Mouse (Mus musculus) limb, embryonic 14.5 days (tissue): ENCODE measurements around the gene Rgcc. TPM values are rescaled to one million over a fixed set of nuclear protein-coding genes. Genes with fewer than 3 reads are reported as not detected.

Experiments
- ATAC-seq: fragments of 200-750 bp; cut with Nextera tagmentation; 2 replicates; pipeline ENCODE4 v1.8.0; 2017; ENCODE audit warnings: low read depth, moderate number of reproducible peaks, moderate TSS enrichment; ENCODE audit not compliant: low FRiP score
- DNase-seq: peaks from one replicate; pipeline ENCODE4 v3.0.0-alpha.2; 2015; ENCODE audit warnings: low spot score
- H3K27ac ChIP-seq: fragments of 300-500 bp; sonication (generic); replicated peaks from 2 replicates; pipeline ENCODE4 v1.5.1; 2014; ENCODE audit warnings: low read depth, mild to moderate bottlenecking, low read length, moderate library complexity, mixed read lengths
- H3K27me3 ChIP-seq: fragments of 300-500 bp; sonication (generic); 2 replicates; pipeline ENCODE4 v1.6.1; 2014; ENCODE audit warnings: low read length, mixed read lengths; ENCODE audit not compliant: control insufficient read depth, insufficient read depth
- H3K36me3 ChIP-seq: fragments of 300-500 bp; sonication (generic); 2 replicates; pipeline ENCODE4 v1.6.1; 2014; ENCODE audit warnings: mild to moderate bottlenecking, low read length, moderate library complexity, mixed read lengths; ENCODE audit not compliant: control insufficient read depth, insufficient read depth
- H3K4me1 ChIP-seq: fragments of 300-500 bp; sonication (generic); 2 replicates; pipeline ENCODE4 v1.6.1; 2014; ENCODE audit warnings: antibody characterized with exemption, low read length, mixed read lengths; ENCODE audit not compliant: control insufficient read depth, insufficient read depth
- H3K4me2 ChIP-seq: fragments of 300-500 bp; sonication (generic); replicated peaks from 2 replicates; pipeline ENCODE4 v1.6.1; 2014; ENCODE audit warnings: low read depth, mild to moderate bottlenecking, low read length, moderate library complexity; ENCODE audit not compliant: severe bottlenecking
- H3K4me3 ChIP-seq: fragments of 300-500 bp; sonication (generic); replicated peaks from 2 replicates; pipeline ENCODE4 v1.5.1; 2014; ENCODE audit warnings: low read length
- H3K9ac ChIP-seq: fragments of 300-500 bp; sonication (generic); 2 replicates; pipeline ENCODE4 v1.6.1; 2014; ENCODE audit warnings: mild to moderate bottlenecking, low read depth, low read length, moderate library complexity; ENCODE audit not compliant: severe bottlenecking
- H3K9me3 ChIP-seq: fragments of 300-500 bp; sonication (generic); 2 replicates; pipeline ENCODE4 v1.6.1; 2016; ENCODE audit warnings: low read length; ENCODE audit not compliant: control insufficient read depth
- POLR2A ChIP-seq: fragments of 200-500 bp; IDR thresholded peaks from 2 replicates; pipeline ENCODE4 v1.8.0; 2012; ENCODE audit warnings: inconsistent platforms, mild to moderate bottlenecking, moderate library complexity, borderline replicate concordance; ENCODE audit not compliant: insufficient read depth, insufficient read length; ENCODE audit errors: extremely low read depth
- WGBS: fragments of 180-500 bp; shearing (Covaris S2); extraction: QIAGEN DNeasy Blood & Tissue Kit; methylation state at CpG from one replicate; pipeline ENCODE4 v1.1.7; 2014; 5-methylcytosine and 5-hydroxymethylcytosine counted together
- polyA plus RNA-seq, 2 experiments: library from polyadenylated mRNA; depleted of rRNA in 1 of 2; stranded (reverse) in 1 of 2; unstranded in 1 of 2; fragments of >200 nt; fragmentation: Nextera tagmentation in 1 of 2; extraction: Ambion mirVana in 1 of 2; gene quantifications; 2 replicates each; pipeline versions ENCODE4 v1.2.1 to v1.2.3; 2012 to 2014

Rgcc gene
- polyA plus RNA-seq (2012; rRNA removed) (55.9 and 83.7 TPM in 2 replicates), polyA plus RNA-seq (2014; fragmentation: Nextera tagmentation; extraction: Ambion mirVana) (62.8 and 65.0 TPM in 2 replicates)

DNA sequence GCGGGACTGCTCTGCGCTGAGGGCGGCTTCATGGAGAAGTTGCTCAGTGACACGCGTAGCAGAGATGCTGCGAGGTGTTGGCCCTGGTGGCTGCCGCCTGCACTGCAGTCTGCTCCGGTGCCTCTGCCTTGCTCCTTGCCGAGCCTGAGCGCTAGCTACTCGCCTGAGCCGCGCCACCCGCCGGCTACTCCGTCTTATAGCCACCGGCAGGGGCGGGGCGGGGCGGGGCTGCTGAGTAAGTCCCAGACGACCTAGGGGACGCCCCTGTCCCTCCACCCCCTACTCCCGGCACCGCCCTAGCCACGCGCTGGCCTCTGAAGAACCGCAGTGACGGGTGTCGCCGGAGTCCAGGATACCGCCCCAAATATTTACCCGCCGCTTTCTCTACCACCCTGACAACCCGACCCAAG is at the start of gene Rgcc:
Rgcc (minus strand) TSS at position 180 of the 410 bp plus-strand sequence.
- H3K9ac ChIP-seq = peak within 1 kb of the TSS; percentile 61
- DNase-seq = peak; percentile 95
- peak; percentile 94 for ATAC-seq
- no peaks in the 10 kb centered on the region for H3K36me3 ChIP-seq
- peak; percentile 53; the same call in 1 of the 2 replicates for TF ChIP-seq POLR2A
- H3K4me2 ChIP-seq = peak within 1 kb of the TSS; percentile 82
- 0 out of 2 replicates have a peak within 1 kb of the TSS, but pooled peaks have one; percentile 19 for H3K27ac ChIP-seq
- H3K4me1 ChIP-seq = peaks cover 8% of the 10 kb centered on the region
- WGBS = under 1% methylated on average over 32 of the region's 34 CpGs
- H3K4me3 ChIP-seq = peak within 1 kb of the TSS; percentile 61
- 0 out of 2 replicates have a peak, but pooled peaks cover 3% of the 10 kb centered on the region for H3K27me3 ChIP-seq
- H3K9me3 ChIP-seq = no peaks in the 10 kb centered on the region

DNA sequence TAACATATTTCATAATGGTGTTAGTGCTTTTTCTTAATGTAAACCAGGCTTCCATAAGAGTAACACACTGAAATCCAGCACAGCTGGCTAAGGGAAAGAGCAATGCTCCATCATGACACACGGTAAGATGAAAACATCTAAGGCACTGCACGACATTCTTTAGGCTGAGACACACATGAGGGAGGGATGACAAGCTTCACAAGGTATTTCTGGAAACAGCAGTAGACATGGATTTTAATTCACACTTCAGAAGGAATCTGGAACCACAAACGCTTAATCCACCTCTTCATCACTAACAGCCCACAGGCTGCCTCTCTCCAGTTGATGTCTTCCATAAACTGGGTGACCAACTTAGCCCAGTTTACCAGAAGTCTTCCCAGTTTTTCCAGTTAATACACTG is 44.9 kb upstream of the Rgcc start:
- DNase-seq (no peak), ATAC-seq (no peak)
- Histone ChIP-seq H3K27ac (no peak overlapping the region), H3K4me2 (no peak overlapping the region), H3K4me3 (no peak overlapping the region), H3K9ac (no peak overlapping the region), H3K9me3 (no peaks in the 10 kb centered on the region), H3K4me1 (no peaks in the 10 kb centered on the region), H3K36me3 (peaks cover 71% of the 10 kb centered on the region), H3K27me3 (no peaks in the 10 kb centered on the region)
- no peak for TF ChIP-seq POLR2A
- 79% methylated on average over 3 of the region's 3 CpGs for WGBS

DNA sequence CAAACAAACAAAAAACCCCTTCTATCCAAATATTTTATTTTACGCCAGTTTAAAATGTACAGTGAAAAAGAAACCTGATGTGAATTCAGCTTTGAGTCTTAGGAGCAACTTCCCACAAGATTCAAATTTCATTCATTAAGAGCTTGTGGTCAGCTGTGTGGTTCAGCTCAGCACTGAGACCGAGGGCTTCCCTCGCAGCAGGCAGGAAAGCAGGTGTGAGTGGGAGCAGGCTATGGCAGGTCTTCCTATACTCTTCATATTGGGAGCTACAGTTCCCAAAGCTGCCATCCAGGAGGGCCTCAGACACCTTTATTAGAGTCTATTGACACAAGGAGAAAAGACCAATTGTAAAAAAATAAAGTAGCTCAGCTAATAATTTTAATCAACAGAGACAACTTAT is 34.2 kb upstream of the Rgcc start:
- H3K27ac ChIP-seq = no peak overlapping the region
- 79% methylated on average over 3 of the region's 3 CpGs for WGBS
- no peak for DNase-seq
- H3K9ac ChIP-seq = no peak overlapping the region
- no peak for ATAC-seq
- no peaks in the 10 kb centered on the region for H3K9me3 ChIP-seq
- H3K36me3 ChIP-seq = peaks cover 62% of the 10 kb centered on the region
- no peaks in the 10 kb centered on the region for H3K4me1 ChIP-seq
- no peaks in the 10 kb centered on the region for H3K27me3 ChIP-seq
- no peak overlapping the region for H3K4me3 ChIP-seq
- TF ChIP-seq POLR2A = no peak
- no peak overlapping the region for H3K4me2 ChIP-seq

DNA sequence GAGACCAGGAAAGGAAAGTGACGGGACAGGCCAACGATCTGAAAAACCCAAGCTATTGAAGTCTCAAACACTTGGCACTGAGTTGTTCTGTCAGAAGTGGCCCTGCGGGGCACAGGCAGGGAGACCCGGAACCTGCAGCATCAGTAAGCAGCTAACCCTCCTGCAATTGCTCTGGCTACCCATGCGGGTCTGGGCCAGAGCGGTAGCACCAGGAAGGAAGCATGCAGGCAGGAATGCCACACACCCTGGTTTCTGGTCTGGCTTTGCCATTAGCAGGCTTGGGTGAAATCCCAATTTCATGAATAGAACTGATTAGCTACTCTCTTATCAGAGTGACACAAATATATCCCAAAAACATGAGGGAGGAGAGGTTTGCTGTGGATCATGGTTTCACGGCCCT is 30.5 kb upstream of the Rgcc start:
- Histone ChIP-seq H3K4me3 (no peak overlapping the region), H3K27ac (no peak overlapping the region), H3K9me3 (no peaks in the 10 kb centered on the region), H3K4me1 (no peaks in the 10 kb centered on the region), H3K27me3 (no peaks in the 10 kb centered on the region), H3K4me2 (no peak overlapping the region), H3K36me3 (peaks cover 32% of the 10 kb centered on the region), H3K9ac (no peak overlapping the region)
- no peak for ATAC-seq
- WGBS = 57% methylated on average over 7 of the region's 7 CpGs
- TF ChIP-seq POLR2A = no peak
- DNase-seq = no peak

DNA sequence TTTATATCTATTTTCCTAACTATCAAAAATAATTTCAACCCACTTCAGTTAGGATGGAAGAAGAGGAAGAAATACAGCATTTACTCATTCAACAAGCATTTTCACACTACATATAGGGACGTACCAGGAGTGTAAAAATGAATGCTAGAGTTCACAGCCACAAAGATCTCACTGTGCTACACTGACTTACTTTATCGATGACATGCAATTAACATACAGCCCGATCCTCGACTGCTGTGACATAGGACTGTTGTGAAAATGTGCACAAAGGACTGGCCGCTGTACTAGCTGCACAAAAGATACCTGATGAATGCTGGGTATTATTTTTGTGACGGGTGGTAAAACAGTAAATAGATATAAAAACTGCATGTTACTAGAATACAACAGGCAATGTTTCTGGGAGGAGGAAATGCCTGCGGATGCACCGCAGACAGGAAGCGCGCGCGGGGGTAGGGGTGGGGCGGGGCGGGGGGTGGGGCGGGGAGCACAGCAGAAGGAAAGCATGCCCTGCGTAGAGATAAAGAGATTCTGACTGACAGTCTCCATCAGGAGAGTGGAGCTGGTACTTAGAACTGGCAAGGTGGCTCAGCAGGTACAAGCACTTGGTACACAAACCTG is 29.6 kb upstream of the Rgcc start:
- H3K36me3 ChIP-seq = peaks cover 24% of the 10 kb centered on the region
- H3K9ac ChIP-seq = no peak overlapping the region
- no peak for ATAC-seq
- no peak for TF ChIP-seq POLR2A
- DNase-seq = no peak
- H3K4me2 ChIP-seq = 0 out of 2 replicates have a peak overlapping the region, but pooled peaks have one; percentile 11
- H3K27me3 ChIP-seq = no peaks in the 10 kb centered on the region
- H3K4me3 ChIP-seq = no peak overlapping the region
- H3K4me1 ChIP-seq = no peaks in the 10 kb centered on the region
- H3K27ac ChIP-seq = no peak overlapping the region
- H3K9me3 ChIP-seq = no peaks in the 10 kb centered on the region
- WGBS = 61% methylated on average over 16 of the region's 16 CpGs

DNA sequence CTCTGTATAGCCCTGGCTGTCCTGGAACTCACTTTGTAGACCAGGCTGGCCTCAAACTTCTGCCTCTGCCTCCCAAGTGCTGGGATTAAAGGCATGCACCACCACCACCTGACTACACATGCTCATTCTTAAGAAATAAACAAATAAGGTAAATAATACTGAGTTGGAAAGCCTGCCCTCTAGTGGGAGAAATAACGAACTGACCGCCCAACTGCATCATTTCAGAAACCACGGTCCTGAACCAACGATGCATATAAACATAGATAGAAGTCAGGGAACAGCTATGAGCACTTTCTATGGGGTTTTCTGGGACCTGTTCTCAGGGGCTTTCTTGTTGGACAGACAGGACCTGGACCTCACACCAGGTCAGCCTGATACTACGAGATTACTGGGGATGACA is 25.6 kb upstream of the Rgcc start:
- 27% methylated on average over 5 of the region's 5 CpGs for WGBS

More for the DNA sequence above, 25.6 kb upstream of the Rgcc start:
- Histone ChIP-seq H3K36me3 (no peaks in the 10 kb centered on the region), H3K9me3 (no peaks in the 10 kb centered on the region), H3K4me2 (no peak overlapping the region), H3K27me3 (no peaks in the 10 kb centered on the region), H3K4me1 (0 out of 2 replicates have a peak, but pooled peaks cover 3% of the 10 kb centered on the region), H3K4me3 (no peak overlapping the region), H3K9ac (no peak overlapping the region), H3K27ac (no peak overlapping the region)
- TF ChIP-seq POLR2A = no peak
- DNase-seq (peak; percentile 49), ATAC-seq (no peak)
